Mouse (Mus musculus) thymus, adult 2 months (tissue): ENCODE measurements around the gene Supt3. TPM values are rescaled to one million over a fixed set of nuclear protein-coding genes. Genes with fewer than 3 reads are reported as not detected.
A peak's percentile ranks its signal among the peaks of the same experiment; 100 is the strongest.

Experiments used
- DNase-seq: peaks from one replicate; pipeline ENCODE4 v3.0.0; 2021
- H3K27ac ChIP-seq: fragments of 200-500 bp; 2 replicates; pipeline ENCODE4 v1.5.1; 2012; ENCODE audit warnings: low read length, control low read depth; ENCODE audit not compliant: control insufficient read depth, insufficient read depth
- H3K27me3 ChIP-seq: fragments of 200-500 bp; 2 replicates; pipeline ENCODE4 v1.6.1; 2012; ENCODE audit warnings: mild to moderate bottlenecking, low read length, moderate library complexity, mixed read lengths; ENCODE audit not compliant: control insufficient read depth, insufficient read depth
- H3K36me3 ChIP-seq: fragments of 200-500 bp; 2 replicates; pipeline ENCODE4 v1.6.1; 2012; ENCODE audit warnings: mild to moderate bottlenecking, low read length, moderate library complexity; ENCODE audit not compliant: control insufficient read depth, insufficient read depth
- H3K4me1 ChIP-seq: fragments of 200-500 bp; replicated peaks from 2 replicates; pipeline ENCODE4 v1.6.1; 2012; ENCODE audit warnings: low read length; ENCODE audit not compliant: control insufficient read depth, insufficient read depth
- H3K4me3 ChIP-seq: fragments of 200-500 bp; 2 replicates; pipeline ENCODE4 v1.5.1; 2012; ENCODE audit warnings: mild to moderate bottlenecking, low read length, control low read depth, moderate library complexity; ENCODE audit not compliant: control insufficient read depth, insufficient read depth
- CTCF ChIP-seq: fragments of 200-500 bp; IDR thresholded peaks from 2 replicates; pipeline ENCODE4 v1.5.1; 2012; ENCODE audit warnings: mild to moderate bottlenecking, control low read depth, low read length, moderate library complexity, borderline replicate concordance; ENCODE audit not compliant: control insufficient read depth, poor library complexity, insufficient read depth; ENCODE audit errors: extremely low read depth
- POLR2A ChIP-seq: fragments of 200-500 bp; IDR thresholded peaks from 2 replicates; pipeline ENCODE4 v1.6.1; 2012; ENCODE audit warnings: mild to moderate bottlenecking, low read length, control low read depth, moderate library complexity; ENCODE audit not compliant: control insufficient read depth, poor library complexity, insufficient read depth; ENCODE audit errors: extremely low read depth
- WGBS: fragments of 180-500 bp; shearing (Covaris S2); methylation state at CpG from one replicate; pipeline ENCODE4 v1.1.7; 2018; 5-methylcytosine and 5-hydroxymethylcytosine counted together
- polyA plus RNA-seq: library from polyadenylated mRNA; depleted of rRNA; stranded (reverse); fragments of >200 nt; gene quantifications from 2 replicates; pipeline ENCODE4 v1.2.3, GENCODE M21; 2012

Supt3 gene
- polyA plus RNA-seq, 1 experiment, result 4.8 TPM

DNA sequence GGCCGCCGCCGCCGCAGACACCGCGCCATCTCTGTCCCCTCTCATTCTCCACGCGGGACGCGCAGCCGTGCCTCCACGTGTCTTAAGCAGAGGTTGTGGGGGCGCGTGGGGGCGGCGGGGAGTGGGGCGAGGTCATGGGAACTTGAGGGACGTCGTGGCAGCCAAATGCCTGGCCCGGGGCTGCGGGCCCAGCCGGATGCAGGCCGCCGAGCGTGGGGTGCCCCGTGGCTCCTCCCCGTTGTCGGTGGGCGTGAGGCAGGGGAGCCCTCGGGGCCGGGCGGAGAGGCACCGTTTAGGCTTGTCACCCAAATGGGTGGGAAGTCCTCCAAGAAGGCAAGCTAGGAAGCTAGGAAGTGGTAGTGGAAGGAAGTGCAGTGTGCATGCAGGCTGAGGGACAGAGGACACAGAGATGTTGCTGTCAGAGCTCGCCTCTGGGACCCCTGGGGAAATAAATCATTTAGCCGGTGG lies 419 bp downstream of the Supt3 start:
- WGBS, result under 1% methylated on average over 35 of the region's 35 CpGs
- TF ChIP-seq CTCF, result no peak
- TF ChIP-seq POLR2A, result 0 out of 2 replicates have a peak, but pooled peaks have one; percentile 33
- Histone ChIP-seq H3K27ac (peak overlapping the region; percentile 35; the same call in 1 of the 2 replicates), H3K4me3 (peak overlapping the region; percentile 67), H3K4me1 (no peaks in the 10 kb centered on the region), H3K27me3 (no peaks in the 10 kb centered on the region), H3K36me3 (no peaks in the 10 kb centered on the region)
- DNase-seq, result peak; percentile 81

DNA sequence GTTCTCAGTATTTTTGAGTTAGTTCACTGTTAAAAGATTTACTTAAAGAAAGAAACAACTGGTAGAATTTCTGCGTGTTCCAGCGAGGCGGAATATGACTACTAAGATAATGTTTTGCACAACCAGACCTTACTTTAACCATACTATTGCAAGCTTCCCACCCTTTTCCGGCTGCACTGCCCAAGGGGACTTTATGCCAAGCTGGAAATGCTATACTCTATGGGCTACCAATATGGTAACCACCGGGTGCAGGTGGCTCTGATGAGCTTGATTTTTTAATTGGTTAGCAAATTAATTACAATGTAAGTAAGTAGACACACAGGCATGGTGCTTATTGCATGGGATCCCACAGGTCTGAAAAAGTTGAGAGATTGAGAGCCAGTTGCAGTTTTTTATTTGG lies 1.2 kb downstream of the Supt3 start:
- no peaks in the 10 kb centered on the region for H3K27me3 ChIP-seq
- TF ChIP-seq POLR2A, result no peak
- no peak for TF ChIP-seq CTCF
- H3K27ac ChIP-seq, result no peak overlapping the region
- H3K4me3 ChIP-seq, result no peak overlapping the region
- 84% methylated on average over 5 of the region's 5 CpGs for WGBS
- H3K36me3 ChIP-seq, result no peaks in the 10 kb centered on the region
- H3K4me1 ChIP-seq, result no peaks in the 10 kb centered on the region
- DNase-seq, result no peak

- Histone ChIP-seq H3K4me1 (no peaks in the 10 kb centered on the region), H3K36me3 (no peaks in the 10 kb centered on the region), H3K27ac (no peak overlapping the region), H3K4me3 (no peak overlapping the region), H3K27me3 (no peaks in the 10 kb centered on the region)
- no peak for DNase-seq
- no peak for TF ChIP-seq POLR2A
- no peak for TF ChIP-seq CTCF
- 85% methylated on average over 4 of the region's 4 CpGs for WGBS
Observed at GRCm38 (mm10) chr17:44780353-44780752, 3.4 kb downstream of the Supt3 start.

- DNase-seq, result no peak
- no peaks in the 10 kb centered on the region for H3K27me3 ChIP-seq
- H3K4me3 ChIP-seq, result no peak overlapping the region
- WGBS, result 87% methylated on average over 4 of the region's 4 CpGs
- no peaks in the 10 kb centered on the region for H3K4me1 ChIP-seq
- H3K36me3 ChIP-seq, result no peaks in the 10 kb centered on the region
- no peak for TF ChIP-seq CTCF
- no peak for TF ChIP-seq POLR2A
- no peak overlapping the region for H3K27ac ChIP-seq
Observed at GRCm38 (mm10) chr17:44782366-44782765, 5.4 kb downstream of the Supt3 start.

- Histone ChIP-seq H3K36me3 (no peaks in the 10 kb centered on the region), H3K27me3 (no peaks in the 10 kb centered on the region), H3K27ac (no peak overlapping the region), H3K4me3 (no peak overlapping the region), H3K4me1 (no peaks in the 10 kb centered on the region)
- 76% methylated on average over 2 of the region's 2 CpGs for WGBS
- DNase-seq, result no peak
- TF ChIP-seq POLR2A (no peak), CTCF (no peak)
Observed at GRCm38 (mm10) chr17:44783143-44783542, 6.2 kb downstream of the Supt3 start.

GRCm38 (mm10) chr17:44788982-44789747 lies 12.2 kb downstream of the Supt3 start:
- H3K27ac ChIP-seq, result no peak overlapping the region
- TF ChIP-seq CTCF (no peak), POLR2A (no peak)

GRCm38 (mm10) chr17:44792218-44792917 lies 15.4 kb downstream of the Supt3 start:
- TF ChIP-seq CTCF, result no peak
- no peak for TF ChIP-seq POLR2A
- H3K4me1 ChIP-seq, result peaks cover 6% of the 10 kb centered on the region
- no peak for DNase-seq
- 48% methylated on average over 12 of the region's 12 CpGs for WGBS
- H3K36me3 ChIP-seq, result no peaks in the 10 kb centered on the region
- H3K4me3 ChIP-seq, result no peak overlapping the region
- no peak overlapping the region for H3K27ac ChIP-seq
- no peaks in the 10 kb centered on the region for H3K27me3 ChIP-seq

More at GRCm38 (mm10) chr17:44788982-44789747, 12.2 kb downstream of the Supt3 start:
- peaks cover 6% of the 10 kb centered on the region for H3K4me1 ChIP-seq
- WGBS, result 93% methylated on average over 5 of the region's 5 CpGs
- H3K36me3 ChIP-seq, result no peaks in the 10 kb centered on the region
- no peaks in the 10 kb centered on the region for H3K27me3 ChIP-seq
- DNase-seq, result no peak
- H3K4me3 ChIP-seq, result no peak overlapping the region
